Mouse (Mus musculus) heart, adult 2 months (tissue): ENCODE results near the gene Ccdc57. TPM values are rescaled to one million over a fixed set of nuclear protein-coding genes. Genes with fewer than 3 reads are reported as not detected.
"Not testable (repeated sequence)": the region's sequence is repeated elsewhere in the genome, so short reads cannot be mapped to it uniquely, and the experiment has no call there.

Experiments
- DNase-seq, 2 experiments: peaks; one replicate each; pipeline ENCODE4 v3.0.0; 2021
- H3K27ac ChIP-seq: fragments of 200-600 bp; 2 replicates; pipeline ENCODE4 v1.8.1; 2022
- H3K27me3 ChIP-seq: fragments of 200-500 bp; 2 replicates; pipeline ENCODE4 v1.6.1; 2012; ENCODE audit warnings: mild to moderate bottlenecking, low read length, inconsistent platforms, mixed read lengths; ENCODE audit not compliant: control insufficient read depth, insufficient read depth
- H3K36me3 ChIP-seq: fragments of 200-500 bp; 2 replicates; pipeline ENCODE4 v1.6.1; 2012; ENCODE audit warnings: low read length, inconsistent platforms; ENCODE audit not compliant: control insufficient read depth, insufficient read depth
- H3K4me1 ChIP-seq: fragments of 200-500 bp; 2 replicates; pipeline ENCODE4 v1.6.1; 2011; ENCODE audit warnings: low read length; ENCODE audit not compliant: control insufficient read depth, insufficient read depth
- H3K4me3 ChIP-seq: fragments of 200-600 bp; 2 replicates; pipeline ENCODE4 v1.8.1; 2022
- H3K79me2 ChIP-seq: fragments of 200-500 bp; replicated peaks from 2 replicates; pipeline ENCODE4 v1.6.1; 2012; ENCODE audit warnings: mild to moderate bottlenecking, inconsistent platforms, low read length, moderate library complexity, mixed read lengths; ENCODE audit not compliant: control insufficient read depth, insufficient read depth
- H3K9ac ChIP-seq: fragments of 200-500 bp; 2 replicates; pipeline ENCODE4 v1.6.1; 2012; ENCODE audit warnings: low read depth, mild to moderate bottlenecking, control low read depth, inconsistent platforms, low read length, mixed read lengths
- CTCF ChIP-seq: fragments of 200-600 bp; IDR thresholded peaks from 2 replicates; pipeline ENCODE4 v1.8.1; 2022; ENCODE audit warnings: antibody characterized with exemption, mild to moderate bottlenecking, moderate library complexity
- EP300 ChIP-seq: fragments of 200-500 bp; IDR thresholded peaks from 2 replicates; pipeline ENCODE4 v1.6.1; 2011; ENCODE audit warnings: low read depth, low read length, control low read depth; ENCODE audit not compliant: insufficient read depth
- POLR2A ChIP-seq: fragments of 200-500 bp; IDR thresholded peaks from 2 replicates; pipeline ENCODE4 v1.6.1; 2011; ENCODE audit warnings: mild to moderate bottlenecking, low read depth, low read length, control low read depth; ENCODE audit not compliant: insufficient read depth
- WGBS: fragments of 180-500 bp; shearing (Covaris S2); methylation state at CpG from one replicate; pipeline ENCODE4 v1.1.7; 2018; 5-methylcytosine and 5-hydroxymethylcytosine counted together
- intact Hi-C: fragments of 180-260 bp; cut with DNase I; formaldehyde crosslinking; loops from one replicate; pipeline ENCODE4 v1.15.1; 2025
- polyA plus RNA-seq: library from polyadenylated mRNA; depleted of rRNA; stranded (reverse); fragments of >200 nt; gene quantifications from 2 replicates; pipeline ENCODE4 v1.2.3, GENCODE M21; 2012
- total RNA-seq, 2 experiments: library from RNA; stranded (reverse); gene quantifications; 2 replicates each; pipeline ENCODE4 v1.2.3; 2021

Gene Ccdc57
- total and polyA plus RNA-seq, 3 experiments: 0.86 to 1.3 (median 1.1) TPM

GRCm38 (mm10) chr11:120798244-120798643 lies 134.4 kb downstream of the Ccdc57 start:
- WGBS: 69% methylated on average over 3 of the region's 3 CpGs
- Histone ChIP-seq H3K27ac (no peak overlapping the region), H3K4me3 (no peak overlapping the region), H3K36me3 (no peaks in the 10 kb centered on the region), H3K27me3 (no peaks in the 10 kb centered on the region), H3K4me1 (peaks cover 8% of the 10 kb centered on the region), H3K9ac (no peak overlapping the region), H3K79me2 (no peaks in the 10 kb centered on the region; the same call in 1 of the 2 replicates)
- TF ChIP-seq POLR2A: no peak
- no peak for TF ChIP-seq CTCF
- no peak for TF ChIP-seq EP300
- intact Hi-C loops: no loop called here
- DNase-seq: no peak

GRCm38 (mm10) chr11:120796614-120796946 lies 136.1 kb downstream of the Ccdc57 start:
- peak overlapping the region; percentile 83 for H3K4me3 ChIP-seq
- no peaks in the 10 kb centered on the region for H3K27me3 ChIP-seq
- no peaks in the 10 kb centered on the region; the same call in 1 of the 2 replicates for H3K79me2 ChIP-seq
- 18% methylated on average over 8 of the region's 8 CpGs for WGBS
- intact Hi-C loops: no loop called here
- peak overlapping the region; percentile 70 for H3K27ac ChIP-seq
- TF ChIP-seq EP300 (no peak), POLR2A (no peak), CTCF (no peak)
- peaks cover 8% of the 10 kb centered on the region for H3K4me1 ChIP-seq
- peak overlapping the region; percentile 73 for H3K9ac ChIP-seq
- H3K36me3 ChIP-seq: no peaks in the 10 kb centered on the region
- no peak for DNase-seq

GRCm38 (mm10) chr11:120795756-120796613 lies 136.7 kb downstream of the Ccdc57 start, which contains the start of gene Dus1l:
TSS of gene Dus1l (minus strand) at chr11:120796403.
- DNase-seq: peak; percentile 96 to 99
- Histone ChIP-seq H3K27ac (peak within 1 kb of the TSS; percentile 70), H3K27me3 (no peaks in the 10 kb centered on the region), H3K4me3 (peak within 1 kb of the TSS; percentile 83), H3K36me3 (no peaks in the 10 kb centered on the region), H3K4me1 (peaks cover 8% of the 10 kb centered on the region), H3K79me2 (no peaks in the 10 kb centered on the region; the same call in 1 of the 2 replicates), H3K9ac (peak within 1 kb of the TSS; percentile 90)
- 2% methylated on average over 59 of the region's 59 CpGs for WGBS
- TF ChIP-seq EP300 (peak; percentile 90; the same call in 1 of the 2 replicates), POLR2A (peak; percentile 90), CTCF (0 out of 2 replicates have a peak, but pooled peaks have one; percentile 9)
- intact Hi-C loops: no loop called here

- no peak overlapping the region for H3K4me3 ChIP-seq
- H3K27ac ChIP-seq: no peak overlapping the region
- 93% methylated on average over 9 of the region's 9 CpGs for WGBS
- intact Hi-C loops: no loop called here
- H3K9ac ChIP-seq: no peak overlapping the region
- TF ChIP-seq EP300: no peak
- TF ChIP-seq POLR2A: no peak
- no peak for TF ChIP-seq CTCF
- H3K4me1 ChIP-seq: peaks cover 7% of the 10 kb centered on the region
- no peaks in the 10 kb centered on the region; the same call in 1 of the 2 replicates for H3K79me2 ChIP-seq
- H3K36me3 ChIP-seq: no peaks in the 10 kb centered on the region
- H3K27me3 ChIP-seq: no peaks in the 10 kb centered on the region
- no peak for DNase-seq
These were observed 140.0 kb downstream of the Ccdc57 start for GRCm38 (mm10) chr11:120792652-120793051.

GRCm38 (mm10) chr11:120789810-120790209 lies 142.9 kb downstream of the Ccdc57 start:
- Histone ChIP-seq H3K27me3 (no peaks in the 10 kb centered on the region), H3K4me3 (no peak overlapping the region), H3K79me2 (no peaks in the 10 kb centered on the region), H3K36me3 (no peaks in the 10 kb centered on the region), H3K9ac (no peak overlapping the region), H3K27ac (no peak overlapping the region), H3K4me1 (peaks cover 5% of the 10 kb centered on the region)
- intact Hi-C loops: no loop called here
- 93% methylated on average over 3 of the region's 3 CpGs for WGBS
- DNase-seq: no peak
- TF ChIP-seq POLR2A (no peak), CTCF (peak; percentile 23; the same call in 1 of the 2 replicates), EP300 (no peak)

- Histone ChIP-seq H3K27ac (no peak overlapping the region), H3K27me3 (no peaks in the 10 kb centered on the region), H3K9ac (no peak overlapping the region), H3K36me3 (no peaks in the 10 kb centered on the region), H3K4me3 (no peak overlapping the region), H3K4me1 (peaks cover 5% of the 10 kb centered on the region), H3K79me2 (peaks cover 2% of the 10 kb centered on the region; the same call in 1 of the 2 replicates)
- TF ChIP-seq EP300 (no peak), POLR2A (no peak), CTCF (no peak)
- WGBS: 81% methylated on average over 4 of the region's 4 CpGs
- no peak for DNase-seq
- intact Hi-C loops: no loop called here
These were observed 143.3 kb downstream of the Ccdc57 start for GRCm38 (mm10) chr11:120789355-120789754.

GRCm38 (mm10) chr11:120788460-120788859 lies 144.2 kb downstream of the Ccdc57 start:
- H3K36me3 ChIP-seq, H3K4me3 ChIP-seq, H3K9ac ChIP-seq, H3K27me3 ChIP-seq, H3K4me1 ChIP-seq, H3K79me2 ChIP-seq, intact Hi-C loops, H3K27ac ChIP-seq, DNase-seq: not testable (repeated sequence)
- 83% methylated on average over 10 of the region's 10 CpGs for WGBS
